Mouse (Mus musculus) liver, embryonic 14.5 days (tissue): Measurements from ENCODE around the gene Mst1.

Experiments
- CTCF ChIP-seq: IDR thresholded peaks from 2 replicates; pipeline ENCODE4 v1.5.1; 2016; ENCODE audit warnings: antibody characterized with exemption, low read depth, control low read depth
- EP300 ChIP-seq: IDR thresholded peaks from 2 replicates; pipeline ENCODE4 v1.6.1; 2016; ENCODE audit warnings: antibody characterized with exemption, low read depth

- TF ChIP-seq CTCF (peak; percentile 36), EP300 (0 out of 2 replicates have a peak, but pooled peaks have one; percentile 15)
These were observed 14.1 kb downstream of the Mst1 start, which contains the start of gene Apeh for GRCm38 (mm10) chr9:108094184-108094941.
